Mouse (Mus musculus): ENCODE measurements around the gene Gpr139. TPM values are rescaled to one million over a fixed set of nuclear protein-coding genes. Genes with fewer than 3 reads are reported as not detected.

Gpr139 gene
- polyA plus RNA-seq (2012; fragmentation: generic; extraction: Trizol), result not detected
- long read RNA-seq, experiment 1, result 0 reads
- long read RNA-seq, experiment 2, result 0 reads

DNA sequence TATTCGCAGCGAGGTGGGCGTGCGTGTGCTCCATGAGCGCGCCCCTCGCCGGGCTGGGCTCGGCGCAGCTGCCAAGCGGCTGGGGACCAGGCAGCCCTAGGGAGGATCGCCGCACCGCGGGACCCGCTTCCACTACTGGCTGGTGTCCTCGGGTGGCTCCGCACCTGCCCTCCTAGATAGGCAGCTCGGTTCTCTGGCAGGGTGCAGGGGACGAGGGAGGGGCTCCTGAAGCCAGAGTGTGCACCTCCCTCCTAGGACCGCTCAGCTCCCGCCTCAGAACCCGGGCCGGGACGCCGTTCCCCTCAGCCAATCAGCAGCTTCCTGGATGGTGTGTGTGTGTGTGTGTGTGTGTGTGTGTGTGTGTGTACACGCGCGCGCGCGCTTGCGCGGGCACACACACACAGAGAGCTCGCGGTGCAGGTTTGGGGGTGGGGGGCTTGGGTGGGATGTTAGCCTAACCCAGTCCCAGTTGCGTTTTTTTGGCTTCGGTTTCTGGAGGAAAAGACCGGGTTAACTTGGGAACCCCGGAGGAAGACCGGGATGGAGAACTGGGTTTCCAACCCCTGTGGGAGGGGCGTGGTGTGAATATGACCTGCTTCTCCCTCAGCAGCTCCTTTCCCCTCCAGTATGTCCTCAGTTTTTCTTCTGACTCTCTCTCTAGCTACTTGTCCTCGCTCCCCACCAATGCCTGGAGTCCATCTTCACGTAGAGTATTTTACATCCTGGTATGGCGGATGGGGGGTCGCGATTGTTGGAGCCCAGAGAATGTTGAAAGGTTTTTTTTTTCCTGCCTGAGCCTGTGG lies at the start of gene Gpr139:
Gpr139 (minus strand) TSS at position 263 of the 803 bp plus-strand sequence.
- Histone ChIP-seq H3K36me3 (ENCODE audit: control insufficient read depth, insufficient read depth) (no peaks in the 10 kb centered on the region), H3K79me3 (ENCODE audit: low read depth) (no peaks in the 10 kb centered on the region), H3ac (ENCODE audit: control insufficient read depth, insufficient read length, low read depth) (no peak within 1 kb of the TSS), H3K79me2 (ENCODE audit: control insufficient read depth, insufficient read depth) (no peaks in the 10 kb centered on the region), H3K4me3 (ENCODE audit: insufficient read depth, poor library complexity, severe bottlenecking) (no peak within 1 kb of the TSS), H3K27me3 (ENCODE audit: control insufficient read depth, insufficient read depth, insufficient read length) (no peaks in the 10 kb centered on the region)
- TF ChIP-seq MYOD1 (IDR thresholded peaks at IDR 0.05; ENCODE audit: control insufficient read depth, insufficient read length, low read depth) (no peak), MAX (IDR thresholded peaks at IDR 0.05) (no peak), CEBPB (IDR thresholded peaks at IDR 0.05; ENCODE audit: low read depth) (no peak), CTCF (IDR thresholded peaks at IDR 0.05; ENCODE audit: control insufficient read depth, insufficient read depth, insufficient read length) (no peak), FOSL1 (IDR thresholded peaks at IDR 0.05; ENCODE audit: insufficient read depth, low read length, poor library complexity, severe bottlenecking) (no peak), MYOG (IDR thresholded peaks at IDR 0.05; ENCODE audit: control insufficient read depth, extremely low read depth, insufficient read length) (no peak), USF1 (IDR thresholded peaks at IDR 0.05; ENCODE audit: low read depth) (no peak)

DNA sequence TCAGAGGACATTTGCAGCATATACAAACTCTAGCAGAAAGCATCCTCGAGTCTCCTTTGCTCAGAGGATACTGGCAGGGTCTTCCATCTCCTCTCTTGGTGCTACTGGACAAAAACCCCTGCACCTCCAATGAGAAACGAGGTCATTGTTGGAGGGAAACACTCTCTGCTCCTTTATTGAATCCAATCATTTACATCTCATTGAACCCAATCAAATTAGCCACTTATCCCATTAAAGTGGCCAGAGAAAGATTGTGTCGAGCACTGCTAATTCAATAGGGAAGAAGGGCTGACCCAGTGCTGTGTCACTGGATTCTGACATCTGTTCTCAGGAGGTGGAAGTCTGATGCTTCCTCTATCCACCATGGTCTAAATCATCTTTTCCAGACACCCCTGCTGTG lies 46.6 kb upstream of the Gpr139 start:
- Histone ChIP-seq H3K27me3 (ENCODE audit: control insufficient read depth, insufficient read depth, insufficient read length) (no peaks in the 10 kb centered on the region), H3ac (ENCODE audit: control insufficient read depth, insufficient read length, low read depth) (no peak overlapping the region), H3K79me3 (ENCODE audit: low read depth) (no peaks in the 10 kb centered on the region), H3K79me2 (ENCODE audit: control insufficient read depth, insufficient read depth) (no peaks in the 10 kb centered on the region), H3K36me3 (ENCODE audit: control insufficient read depth, insufficient read depth) (no peaks in the 10 kb centered on the region), H3K4me3 (ENCODE audit: insufficient read depth, poor library complexity, severe bottlenecking) (no peak overlapping the region)
- TF ChIP-seq USF1 (IDR thresholded peaks at IDR 0.05; ENCODE audit: low read depth) (no peak), CEBPB (IDR thresholded peaks at IDR 0.05; ENCODE audit: low read depth) (no peak), FOSL1 (IDR thresholded peaks at IDR 0.05; ENCODE audit: insufficient read depth, low read length, poor library complexity, severe bottlenecking) (no peak), MYOG (IDR thresholded peaks at IDR 0.05; ENCODE audit: control insufficient read depth, extremely low read depth, insufficient read length) (no peak), MAX (IDR thresholded peaks at IDR 0.05) (no peak), CTCF (IDR thresholded peaks at IDR 0.05; ENCODE audit: control insufficient read depth, insufficient read depth, insufficient read length) (no peak), MYOD1 (IDR thresholded peaks at IDR 0.05; ENCODE audit: control insufficient read depth, insufficient read length, low read depth) (no peak)

DNA sequence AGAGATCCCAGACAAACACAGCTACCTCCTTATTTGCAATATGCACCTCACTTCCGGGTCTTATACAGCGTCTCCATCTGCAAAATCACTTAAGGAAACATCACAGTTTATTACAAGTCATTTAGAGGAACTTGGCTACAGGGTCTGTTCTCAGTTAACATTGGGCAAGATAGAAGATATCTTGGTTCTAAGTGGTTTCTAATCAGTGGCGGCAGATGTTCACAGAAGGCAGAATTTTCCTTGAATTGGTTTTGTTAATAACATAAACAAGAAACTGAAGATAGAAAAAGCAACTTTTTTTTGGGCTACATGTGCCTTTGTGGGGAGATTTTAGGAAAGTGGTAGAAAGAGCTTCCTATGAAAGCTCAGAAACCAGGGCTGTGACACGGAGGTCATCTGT lies 38.3 kb upstream of the Gpr139 start:
- no peaks in the 10 kb centered on the region for H3K79me3 ChIP-seq (ENCODE audit: low read depth)
- no peaks in the 10 kb centered on the region for H3K36me3 ChIP-seq (ENCODE audit: control insufficient read depth, insufficient read depth)

DNA sequence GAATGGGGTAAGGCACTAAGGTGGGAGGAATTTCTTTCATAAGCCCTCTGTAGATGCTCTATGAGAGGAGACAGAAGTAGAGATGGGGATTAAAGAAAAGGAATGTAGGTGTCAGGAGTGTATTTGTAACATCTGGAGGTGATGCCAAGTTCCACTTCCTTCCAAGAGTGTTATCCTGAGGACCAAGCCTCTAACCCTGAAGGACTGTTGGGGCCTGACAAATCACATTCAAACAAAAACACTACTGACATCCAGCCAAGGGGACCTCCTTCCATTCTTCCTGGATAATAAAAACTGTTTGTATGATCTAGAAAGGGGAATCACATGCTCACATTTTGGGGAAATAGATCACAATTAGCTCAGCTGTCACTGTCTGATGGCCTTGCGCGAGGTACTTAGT lies 34.7 kb upstream of the Gpr139 start:
- Histone ChIP-seq H3K36me3 (ENCODE audit: control insufficient read depth, insufficient read depth) (no peaks in the 10 kb centered on the region), H3K79me3 (ENCODE audit: low read depth) (no peaks in the 10 kb centered on the region), H3K79me2 (ENCODE audit: control insufficient read depth, insufficient read depth) (no peaks in the 10 kb centered on the region), H3K27me3 (ENCODE audit: control insufficient read depth, insufficient read depth, insufficient read length) (no peaks in the 10 kb centered on the region), H3ac (ENCODE audit: control insufficient read depth, insufficient read length, low read depth) (no peak overlapping the region), H3K4me3 (ENCODE audit: insufficient read depth, poor library complexity, severe bottlenecking) (no peak overlapping the region)
- no peak for TF ChIP-seq FOSL1 (IDR thresholded peaks at IDR 0.05; ENCODE audit: insufficient read depth, low read length, poor library complexity, severe bottlenecking)
- TF ChIP-seq USF1 (IDR thresholded peaks at IDR 0.05; ENCODE audit: low read depth), result no peak
- no peak for TF ChIP-seq MYOG (IDR thresholded peaks at IDR 0.05; ENCODE audit: control insufficient read depth, extremely low read depth, insufficient read length)
- TF ChIP-seq CTCF (IDR thresholded peaks at IDR 0.05; ENCODE audit: control insufficient read depth, insufficient read depth, insufficient read length), result no peak
- TF ChIP-seq CEBPB (IDR thresholded peaks at IDR 0.05; ENCODE audit: low read depth), result no peak
- TF ChIP-seq MAX (IDR thresholded peaks at IDR 0.05), result no peak
- no peak for TF ChIP-seq MYOD1 (IDR thresholded peaks at IDR 0.05; ENCODE audit: control insufficient read depth, insufficient read length, low read depth)

More for the DNA sequence above, 38.3 kb upstream of the Gpr139 start:
- Histone ChIP-seq H3K4me3 (ENCODE audit: insufficient read depth, poor library complexity, severe bottlenecking) (no peak overlapping the region), H3K27me3 (ENCODE audit: control insufficient read depth, insufficient read depth, insufficient read length) (no peaks in the 10 kb centered on the region), H3ac (ENCODE audit: control insufficient read depth, insufficient read length, low read depth) (no peak overlapping the region), H3K79me2 (ENCODE audit: control insufficient read depth, insufficient read depth) (no peaks in the 10 kb centered on the region)
- TF ChIP-seq MAX (IDR thresholded peaks at IDR 0.05), result no peak
- TF ChIP-seq MYOD1 (IDR thresholded peaks at IDR 0.05; ENCODE audit: control insufficient read depth, insufficient read length, low read depth), result no peak
- no peak for TF ChIP-seq FOSL1 (IDR thresholded peaks at IDR 0.05; ENCODE audit: insufficient read depth, low read length, poor library complexity, severe bottlenecking)
- no peak for TF ChIP-seq USF1 (IDR thresholded peaks at IDR 0.05; ENCODE audit: low read depth)
- TF ChIP-seq MYOG (IDR thresholded peaks at IDR 0.05; ENCODE audit: control insufficient read depth, extremely low read depth, insufficient read length), result no peak
- no peak for TF ChIP-seq CTCF (IDR thresholded peaks at IDR 0.05; ENCODE audit: control insufficient read depth, insufficient read depth, insufficient read length)
- TF ChIP-seq CEBPB (IDR thresholded peaks at IDR 0.05; ENCODE audit: low read depth), result no peak

DNA sequence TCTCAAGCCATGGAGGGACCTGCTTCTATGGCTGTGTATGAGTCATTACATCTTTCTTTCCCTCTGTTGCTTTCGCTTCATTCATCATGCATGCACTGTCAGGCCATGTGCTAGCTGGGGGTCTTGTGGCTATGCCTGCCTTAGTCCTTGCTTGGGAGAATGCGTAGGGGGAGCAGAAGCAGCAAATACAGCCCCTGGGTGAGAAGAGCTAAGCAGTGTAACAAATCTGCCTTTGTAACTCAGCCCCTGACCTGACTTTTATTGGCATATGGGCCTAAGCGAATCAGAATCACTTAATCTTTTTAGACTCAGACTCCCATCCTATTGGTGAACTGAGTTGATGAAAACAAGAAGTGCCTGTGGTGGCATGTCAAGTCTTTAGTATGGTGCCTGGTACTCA lies 22.8 kb upstream of the Gpr139 start:
- TF ChIP-seq MYOG (IDR thresholded peaks at IDR 0.05; ENCODE audit: control insufficient read depth, extremely low read depth, insufficient read length) (no peak), MAX (IDR thresholded peaks at IDR 0.05) (no peak), CTCF (IDR thresholded peaks at IDR 0.05; ENCODE audit: control insufficient read depth, insufficient read depth, insufficient read length) (no peak), MYOD1 (IDR thresholded peaks at IDR 0.05; ENCODE audit: control insufficient read depth, insufficient read length, low read depth) (no peak), USF1 (IDR thresholded peaks at IDR 0.05; ENCODE audit: low read depth) (no peak), FOSL1 (IDR thresholded peaks at IDR 0.05; ENCODE audit: insufficient read depth, low read length, poor library complexity, severe bottlenecking) (no peak), CEBPB (IDR thresholded peaks at IDR 0.05; ENCODE audit: low read depth) (no peak)
- no peak overlapping the region for H3K4me3 ChIP-seq (ENCODE audit: insufficient read depth, poor library complexity, severe bottlenecking)
- no peaks in the 10 kb centered on the region for H3K27me3 ChIP-seq (ENCODE audit: control insufficient read depth, insufficient read depth, insufficient read length)
- no peaks in the 10 kb centered on the region for H3K79me2 ChIP-seq (ENCODE audit: control insufficient read depth, insufficient read depth)
- no peaks in the 10 kb centered on the region for H3K36me3 ChIP-seq (ENCODE audit: control insufficient read depth, insufficient read depth)
- H3ac ChIP-seq (ENCODE audit: control insufficient read depth, insufficient read length, low read depth), result no peak overlapping the region
- no peaks in the 10 kb centered on the region for H3K79me3 ChIP-seq (ENCODE audit: low read depth)
